ENCODE assay signal across 12 mouse cellular contexts in the genomic region with DNA sequence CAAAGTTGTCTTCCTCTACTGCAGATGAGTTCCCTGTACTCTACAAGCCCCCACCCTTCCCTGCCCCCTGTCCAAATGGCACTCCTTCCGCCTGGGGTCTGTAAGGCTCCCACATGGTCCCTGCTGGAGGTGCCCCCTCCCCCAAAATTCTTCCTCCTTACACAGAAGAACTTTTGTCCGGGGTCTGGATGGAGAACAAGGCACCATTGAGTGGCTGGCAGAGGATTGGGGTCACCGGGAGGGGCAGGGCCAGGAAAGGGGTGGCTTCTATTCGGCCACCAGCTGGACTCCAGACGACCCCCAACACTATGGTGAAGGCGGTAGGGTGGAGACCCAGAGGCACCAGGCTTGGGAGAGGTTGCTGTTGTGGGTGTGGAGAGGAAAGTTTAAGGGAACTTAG. TPM values are rescaled to one million over a fixed set of nuclear protein-coding genes. Genes with fewer than 3 reads are reported as not detected.
A peak's percentile ranks its signal among the peaks of the same experiment; 100 is the strongest.
DNase-seq lines count a peak whose midpoint lies in the region; ATAC-seq and TF ChIP-seq lines count a peak whose summit lies in the region.
"Had no signal": no experiment of that assay in that cellular context is flagged by ENCODE, and none has a peak within 500 bp of the region (broad histone marks: within the 10 kb centered on the region; RNA-seq: fewer than 3 reads in every experiment).

No protein-coding gene starts in this region.

- WGBS in lung, embryonic 14.5 days = 42% methylated on average over 6 of the region's 6 CpGs
- 45% methylated on average over 6 of the region's 6 CpGs for WGBS in hindbrain, embryonic 15.5 days
- 45% methylated on average over 6 of the region's 6 CpGs for WGBS in neural tube, embryonic 15.5 days

- no peak overlapping the region for H3K27ac ChIP-seq in lung, embryonic 14.5 days (ENCODE audit: low read depth)
- no peak overlapping the region for H3K27ac ChIP-seq in hindbrain, embryonic 15.5 days (replicated peaks)
- H3K27ac ChIP-seq in neural tube, embryonic 15.5 days (replicated peaks) = no peak overlapping the region

- no peaks in the 10 kb centered on the region for H3K9me3 ChIP-seq in lung, embryonic 14.5 days (ENCODE audit: low read depth, low read length)
- H3K9me3 ChIP-seq in hindbrain, embryonic 15.5 days = no peaks in the 10 kb centered on the region
- H3K9me3 ChIP-seq in neural tube, embryonic 15.5 days (replicated peaks) = no peaks in the 10 kb centered on the region

- H3K9ac ChIP-seq in lung, embryonic 14.5 days = no peak overlapping the region
- H3K9ac ChIP-seq in hindbrain, embryonic 15.5 days = no peak overlapping the region
- H3K9ac ChIP-seq in neural tube, embryonic 15.5 days (replicated peaks) = no peak overlapping the region

- H3K4me3 ChIP-seq in lung, embryonic 14.5 days (ENCODE audit: low read depth, low read length) = no peak overlapping the region
- no peak overlapping the region for H3K4me3 ChIP-seq in hindbrain, embryonic 15.5 days
- no peak overlapping the region for H3K4me3 ChIP-seq in neural tube, embryonic 15.5 days (replicated peaks)
- H3K4me3 ChIP-seq: megakaryocyte, embryonic 14.5 days had no signal

- TF ChIP-seq CTCF in lung, embryonic 14.5 days (IDR thresholded peaks at IDR 0.05; ENCODE audit: low read depth) = no peak

- peak; percentile 16; the same call in 1 of the 2 replicates for ATAC-seq in lung, embryonic 14.5 days (ENCODE audit: insufficient read depth)
- peak; percentile 68; the same call in 1 of the 2 replicates for ATAC-seq in hindbrain, embryonic 15.5 days (ENCODE audit: low FRiP score, low read depth)
- ATAC-seq in neural tube, embryonic 15.5 days (ENCODE audit: low FRiP score) = 0 out of 2 replicates have a peak, but pooled peaks have one; percentile 13
- ATAC-seq in monocyte, adult 5-6 weeks (replicated peaks; ENCODE audit: insufficient number of reproducible peaks, low FRiP score, low TSS enrichment, poor library complexity, severe bottlenecking) = no peak

- DNase-seq in cerebellum, adult 9-11 months = peak; percentile 62
- DNase-seq in cerebellum, postnatal 14 days = no peak
- no peak for DNase-seq in lung, embryonic 14.5 days
- DNase-seq in lung, postnatal 25 days (ENCODE audit: low spot score) = no peak
- DNase-seq in thymus, postnatal 14 days = no peak
- DNase-seq: kidney, adult 11 months; liver had no signal

- no peaks in the 10 kb centered on the region for H3K36me3 ChIP-seq in lung, embryonic 14.5 days (ENCODE audit: insufficient read depth)
- no peaks in the 10 kb centered on the region for H3K36me3 ChIP-seq in hindbrain, embryonic 15.5 days
- H3K36me3 ChIP-seq in neural tube, embryonic 15.5 days = no peaks in the 10 kb centered on the region

- H3K4me1 ChIP-seq in lung, embryonic 14.5 days (ENCODE audit: insufficient read depth) = no peaks in the 10 kb centered on the region
- no peaks in the 10 kb centered on the region for H3K4me1 ChIP-seq in hindbrain, embryonic 15.5 days (replicated peaks)
- no peaks in the 10 kb centered on the region; the same call in 1 of the 2 replicates for H3K4me1 ChIP-seq in neural tube, embryonic 15.5 days
- H3K4me1 ChIP-seq: megakaryocyte, embryonic 14.5 days had no signal

- no peaks in the 10 kb centered on the region for H3K27me3 ChIP-seq in lung, embryonic 14.5 days (ENCODE audit: insufficient read depth, low read length)
- H3K27me3 ChIP-seq in hindbrain, embryonic 15.5 days = no peaks in the 10 kb centered on the region
- no peaks in the 10 kb centered on the region for H3K27me3 ChIP-seq in neural tube, embryonic 15.5 days (replicated peaks)

- H3K4me2 ChIP-seq in lung, embryonic 14.5 days = no peak overlapping the region
- no peak overlapping the region for H3K4me2 ChIP-seq in hindbrain, embryonic 15.5 days
- no peak overlapping the region for H3K4me2 ChIP-seq in neural tube, embryonic 15.5 days

RNA-seq across cellular contexts. Expression of gene Fxyd3, which starts 1.0 kb away (rescaled TPM):
- polyA plus RNA-seq in lung, embryonic 14.5 days (2014; fragmentation: Nextera tagmentation; extraction: Ambion mirVana) = 30.7 and 34.0 TPM in 2 replicates
- 0.31 TPM in 1 of 2 replicates, not detected in the other for polyA plus RNA-seq in hindbrain, embryonic 15.5 days (2015; fragmentation: Nextera tagmentation; extraction: Ambion mirVana)
- 0.79 and 14.6 TPM in 2 replicates for polyA plus RNA-seq in neural tube, embryonic 15.5 days (2015; fragmentation: Nextera tagmentation; extraction: Ambion mirVana)
- total RNA-seq in monocyte, adult 5-6 weeks (2017) = 0.29 TPM in 1 of 3 replicates, not detected in the others
- total RNA-seq: granulocyte monocyte progenitor cell, adult 5-6 weeks had no signal

RNA-seq across cellular contexts. Expression of gene Lgi4, which starts 18.3 kb away (rescaled TPM):
- 0.13 and 0.38 TPM in 2 replicates for polyA plus RNA-seq in lung, embryonic 14.5 days (2014; fragmentation: Nextera tagmentation; extraction: Ambion mirVana)
- 0.57 and 1.0 TPM in 2 replicates for polyA plus RNA-seq in hindbrain, embryonic 15.5 days (2015; fragmentation: Nextera tagmentation; extraction: Ambion mirVana)
- 1.3 and 1.7 TPM in 2 replicates for polyA plus RNA-seq in neural tube, embryonic 15.5 days (2015; fragmentation: Nextera tagmentation; extraction: Ambion mirVana)
- total RNA-seq in monocyte, adult 5-6 weeks (2017) = 0.21 to 0.49 TPM (median 0.38 TPM) in 3 replicates
- total RNA-seq: granulocyte monocyte progenitor cell, adult 5-6 weeks had no signal

RNA-seq across cellular contexts. Expression of gene Fxyd1, which starts 20.5 kb away (rescaled TPM):
- polyA plus RNA-seq in lung, embryonic 14.5 days (2014; fragmentation: Nextera tagmentation; extraction: Ambion mirVana) = 51.4 and 56.6 TPM in 2 replicates
- polyA plus RNA-seq in hindbrain, embryonic 15.5 days (2015; fragmentation: Nextera tagmentation; extraction: Ambion mirVana) = 46.2 and 55.7 TPM in 2 replicates
- polyA plus RNA-seq in neural tube, embryonic 15.5 days (2015; fragmentation: Nextera tagmentation; extraction: Ambion mirVana) = 26.8 and 36.9 TPM in 2 replicates
- not detected in 3 replicates for total RNA-seq in monocyte, adult 5-6 weeks (2017)
- total RNA-seq: granulocyte monocyte progenitor cell, adult 5-6 weeks had no signal

RNA-seq across cellular contexts. Expression of gene Fxyd7, which starts 26.2 kb away (rescaled TPM):
- 9.1 and 9.8 TPM in 2 replicates for polyA plus RNA-seq in lung, embryonic 14.5 days (2014; fragmentation: Nextera tagmentation; extraction: Ambion mirVana)
- polyA plus RNA-seq in hindbrain, embryonic 15.5 days (2015; fragmentation: Nextera tagmentation; extraction: Ambion mirVana) = 265 and 282 TPM in 2 replicates
- polyA plus RNA-seq in neural tube, embryonic 15.5 days (2015; fragmentation: Nextera tagmentation; extraction: Ambion mirVana) = 357 and 417 TPM in 2 replicates
- not detected in 3 replicates for total RNA-seq in monocyte, adult 5-6 weeks (2017)
- total RNA-seq: granulocyte monocyte progenitor cell, adult 5-6 weeks had no signal

RNA-seq across cellular contexts. Expression of gene Fxyd5, which starts 35.2 kb away (rescaled TPM):
- 40.4 and 43.9 TPM in 2 replicates for polyA plus RNA-seq in lung, embryonic 14.5 days (2014; fragmentation: Nextera tagmentation; extraction: Ambion mirVana)
- 19.2 and 26.8 TPM in 2 replicates for polyA plus RNA-seq in hindbrain, embryonic 15.5 days (2015; fragmentation: Nextera tagmentation; extraction: Ambion mirVana)
- 22.2 and 27.8 TPM in 2 replicates for polyA plus RNA-seq in neural tube, embryonic 15.5 days (2015; fragmentation: Nextera tagmentation; extraction: Ambion mirVana)
- 930 to 1,250 TPM (median 1,146 TPM) in 3 replicates for total RNA-seq in monocyte, adult 5-6 weeks (2017)
